Mouse (Mus musculus) heart, embryonic 11.5 days (tissue): ENCODE measurements around the gene Pcp2. TPM values are rescaled to one million over a fixed set of nuclear protein-coding genes. Genes with fewer than 3 reads are reported as not detected.

Source experiments
- ATAC-seq: fragments of 200-750 bp; cut with Nextera tagmentation; replicated peaks from 2 replicates; pipeline ENCODE4 v1.8.0; 2017; ENCODE audit warnings: moderate library complexity; ENCODE audit not compliant: insufficient number of reproducible peaks, low FRiP score, low TSS enrichment
- H3K27ac ChIP-seq: fragments of 300-500 bp; sonication (generic); 2 replicates; pipeline ENCODE4 v1.5.1; 2014; ENCODE audit warnings: mild to moderate bottlenecking, low read depth, low read length
- H3K27me3 ChIP-seq: fragments of 300-500 bp; sonication (generic); 2 replicates; pipeline ENCODE4 v1.6.1; 2014; ENCODE audit warnings: mild to moderate bottlenecking, low read length, mixed read lengths; ENCODE audit not compliant: control insufficient read depth, insufficient read depth
- H3K36me3 ChIP-seq: fragments of 300-500 bp; sonication (generic); 2 replicates; pipeline ENCODE4 v1.6.1; 2014; ENCODE audit warnings: mild to moderate bottlenecking, low read length, moderate library complexity, mixed read lengths; ENCODE audit not compliant: control insufficient read depth, insufficient read depth
- H3K4me1 ChIP-seq: fragments of 300-500 bp; sonication (generic); 2 replicates; pipeline ENCODE4 v1.6.1; 2014; ENCODE audit warnings: low read length; ENCODE audit not compliant: control insufficient read depth, insufficient read depth
- H3K4me2 ChIP-seq: fragments of 300-500 bp; sonication (generic); 2 replicates; pipeline ENCODE4 v1.6.1; 2014; ENCODE audit warnings: mild to moderate bottlenecking, moderate library complexity
- H3K4me3 ChIP-seq: fragments of 300-500 bp; sonication (generic); 2 replicates; pipeline ENCODE4 v1.5.1; 2014; ENCODE audit warnings: low read depth, low read length
- H3K9ac ChIP-seq: fragments of 300-500 bp; sonication (generic); 2 replicates; pipeline ENCODE4 v1.6.1; 2014; ENCODE audit warnings: mild to moderate bottlenecking, low read depth, low read length, moderate library complexity
- H3K9me3 ChIP-seq: fragments of 300-500 bp; sonication (generic); replicated peaks from 2 replicates; pipeline ENCODE4 v1.6.1; 2016; ENCODE audit warnings: low read length; ENCODE audit not compliant: control insufficient read depth
- WGBS: fragments of 180-500 bp; shearing (Covaris S2); extraction: QIAGEN DNeasy Blood & Tissue Kit; methylation state at CpG from one replicate; pipeline ENCODE4 v1.1.7; 2014; ENCODE audit not compliant: insufficient replicate concordance; 5-methylcytosine and 5-hydroxymethylcytosine counted together
- polyA plus RNA-seq: library from polyadenylated mRNA; unstranded; fragments of >200 nt; fragmentation: Nextera tagmentation; extraction: Ambion mirVana; gene quantifications from 2 replicates; pipeline ENCODE4 v1.2.1, GENCODE M21; 2014

Pcp2 gene
- polyA plus RNA-seq, 1 experiment from 2014 or later: 0.11 TPM

DNA sequence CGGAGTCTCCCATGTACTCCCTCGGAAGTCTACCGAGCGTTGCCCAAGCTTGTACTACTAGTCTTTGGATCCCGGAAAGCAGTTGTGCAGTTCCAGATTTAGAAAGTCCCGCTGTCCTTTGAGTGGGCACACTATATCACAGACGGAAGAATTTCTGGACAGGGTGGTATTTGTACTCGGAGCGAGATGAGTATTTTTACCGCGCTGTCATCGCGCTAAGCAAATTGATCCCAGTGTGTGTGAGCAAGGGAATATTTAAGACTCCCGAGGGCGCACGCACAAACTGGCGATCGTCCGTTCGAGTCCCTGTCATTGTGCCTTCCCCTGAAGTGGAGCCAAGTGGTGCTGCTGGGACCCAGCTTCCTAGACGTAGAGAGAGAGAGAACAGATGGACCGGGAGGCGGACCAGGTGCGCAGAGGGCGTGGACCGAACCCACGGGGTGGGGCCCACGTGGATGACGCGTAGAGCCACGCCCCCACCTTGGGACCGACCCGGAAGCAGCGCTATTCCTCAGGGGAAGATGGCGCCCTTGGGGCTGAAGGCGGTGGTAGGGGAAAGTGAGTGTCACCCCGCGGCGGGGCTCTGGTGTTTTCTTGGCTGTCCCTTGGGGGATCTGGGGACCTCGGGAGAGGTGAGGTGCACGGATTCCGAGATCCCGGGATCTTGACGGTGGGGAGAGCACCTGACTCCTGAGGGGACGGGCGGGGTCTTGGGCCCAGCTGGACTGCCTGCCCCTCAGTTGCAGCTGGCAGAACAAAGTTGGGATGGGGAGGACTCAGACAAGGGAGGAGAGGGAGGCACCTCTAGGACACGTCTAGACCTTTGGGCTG is 5.5 kb upstream of the Pcp2 start, which contains the start of gene Stxbp2:
TSS of gene Stxbp2 (plus strand) at position 309 of the 831 bp plus-strand sequence.
- peak within 1 kb of the TSS; percentile 55 for H3K4me3 ChIP-seq
- H3K9ac ChIP-seq: peak within 1 kb of the TSS; percentile 77
- no peak within 1 kb of the TSS for H3K27ac ChIP-seq
- H3K9me3 ChIP-seq: no peaks in the 10 kb centered on the region
- H3K27me3 ChIP-seq: no peaks in the 10 kb centered on the region; the same call in 1 of the 2 replicates
- WGBS: 7% methylated on average over 47 of the region's 47 CpGs
- peak within 1 kb of the TSS; percentile 70 for H3K4me2 ChIP-seq
- H3K36me3 ChIP-seq: peaks cover 7% of the 10 kb centered on the region
- peak; percentile 87 for ATAC-seq
- H3K4me1 ChIP-seq: peaks cover 3% of the 10 kb centered on the region; the same call in 1 of the 2 replicates

DNA sequence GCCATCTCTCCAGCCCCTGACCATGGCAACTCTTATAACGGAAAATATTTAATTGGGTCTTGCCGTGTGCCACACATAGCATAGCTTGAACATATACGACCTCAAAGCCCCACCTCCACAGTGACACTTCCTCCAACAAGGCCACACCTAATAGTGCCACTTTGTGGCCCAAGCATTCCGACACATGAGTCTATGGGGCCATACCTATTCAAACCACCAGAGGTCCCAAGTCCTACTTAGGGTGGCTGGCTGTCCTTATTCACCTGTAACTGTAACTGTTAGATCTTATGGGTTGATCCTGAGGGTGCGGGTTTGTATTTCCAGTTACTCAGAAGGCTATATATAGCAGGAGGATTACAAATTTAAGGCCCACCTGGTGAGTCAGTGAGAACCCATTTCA is 2.7 kb upstream of the Pcp2 start:
- Histone ChIP-seq H3K4me3 (no peak overlapping the region), H3K9ac (no peak overlapping the region), H3K27me3 (no peaks in the 10 kb centered on the region; the same call in 1 of the 2 replicates), H3K27ac (no peak overlapping the region), H3K9me3 (no peaks in the 10 kb centered on the region), H3K36me3 (no peaks in the 10 kb centered on the region), H3K4me2 (no peak overlapping the region), H3K4me1 (peaks cover 3% of the 10 kb centered on the region; the same call in 1 of the 2 replicates)
- 21% methylated on average over 5 of the region's 5 CpGs for WGBS
- no peak for ATAC-seq

DNA sequence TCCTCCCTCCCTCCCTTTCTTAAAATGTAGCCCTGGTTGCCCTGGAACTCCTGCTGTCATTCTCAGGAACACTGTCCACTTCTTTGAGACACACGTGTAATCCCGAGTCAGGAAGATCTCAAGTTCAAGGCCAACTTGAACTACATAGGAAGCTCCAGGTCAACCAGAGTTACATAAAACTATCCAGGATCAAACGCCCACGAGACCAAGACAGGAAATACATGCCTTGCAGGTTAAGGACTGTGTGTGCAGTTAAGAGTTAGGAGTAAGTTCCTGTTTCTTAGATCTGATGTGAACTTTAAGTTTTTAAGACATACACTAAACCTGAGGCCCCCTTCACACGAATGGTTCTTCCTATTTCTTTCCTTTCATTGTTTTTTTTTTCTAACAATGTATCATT is 1.6 kb upstream of the Pcp2 start:
- H3K27me3 ChIP-seq: no peaks in the 10 kb centered on the region; the same call in 1 of the 2 replicates
- H3K36me3 ChIP-seq: no peaks in the 10 kb centered on the region
- no peak overlapping the region for H3K4me3 ChIP-seq
- H3K9ac ChIP-seq: no peak overlapping the region
- WGBS: 52% methylated on average over 5 of the region's 5 CpGs
- peaks cover 3% of the 10 kb centered on the region; the same call in 1 of the 2 replicates for H3K4me1 ChIP-seq
- no peak overlapping the region for H3K27ac ChIP-seq
- no peak overlapping the region for H3K4me2 ChIP-seq
- H3K9me3 ChIP-seq: no peaks in the 10 kb centered on the region
- ATAC-seq: no peak

DNA sequence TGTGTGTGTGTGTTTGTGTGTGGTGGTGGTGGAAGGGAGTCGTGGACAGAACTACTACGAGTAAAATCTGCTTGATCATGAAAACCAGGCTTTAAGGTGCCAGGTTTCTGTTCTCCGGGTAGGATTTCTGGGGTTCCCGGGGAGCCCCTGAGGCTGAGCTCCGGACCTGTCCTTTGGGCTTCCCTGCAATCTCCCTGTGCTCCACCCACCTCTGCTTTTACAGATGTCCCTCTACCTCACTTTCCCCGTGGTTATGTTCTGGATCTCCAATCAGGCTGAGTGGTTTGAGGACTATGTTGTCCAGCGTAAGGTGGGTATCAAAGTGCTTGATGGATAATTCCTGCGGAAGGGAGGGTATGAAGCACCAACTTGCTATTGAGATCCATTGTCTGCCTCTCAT is 3.2 kb downstream of the Pcp2 start:
- Histone ChIP-seq H3K9me3 (no peaks in the 10 kb centered on the region), H3K4me1 (peaks cover 4% of the 10 kb centered on the region), H3K4me2 (peak overlapping the region; percentile 65), H3K27me3 (no peaks in the 10 kb centered on the region), H3K36me3 (peaks cover 9% of the 10 kb centered on the region), H3K4me3 (peak overlapping the region; percentile 80), H3K27ac (no peak overlapping the region), H3K9ac (peak overlapping the region; percentile 74)
- no peak for ATAC-seq
- WGBS: 61% methylated on average over 8 of the region's 8 CpGs

DNA sequence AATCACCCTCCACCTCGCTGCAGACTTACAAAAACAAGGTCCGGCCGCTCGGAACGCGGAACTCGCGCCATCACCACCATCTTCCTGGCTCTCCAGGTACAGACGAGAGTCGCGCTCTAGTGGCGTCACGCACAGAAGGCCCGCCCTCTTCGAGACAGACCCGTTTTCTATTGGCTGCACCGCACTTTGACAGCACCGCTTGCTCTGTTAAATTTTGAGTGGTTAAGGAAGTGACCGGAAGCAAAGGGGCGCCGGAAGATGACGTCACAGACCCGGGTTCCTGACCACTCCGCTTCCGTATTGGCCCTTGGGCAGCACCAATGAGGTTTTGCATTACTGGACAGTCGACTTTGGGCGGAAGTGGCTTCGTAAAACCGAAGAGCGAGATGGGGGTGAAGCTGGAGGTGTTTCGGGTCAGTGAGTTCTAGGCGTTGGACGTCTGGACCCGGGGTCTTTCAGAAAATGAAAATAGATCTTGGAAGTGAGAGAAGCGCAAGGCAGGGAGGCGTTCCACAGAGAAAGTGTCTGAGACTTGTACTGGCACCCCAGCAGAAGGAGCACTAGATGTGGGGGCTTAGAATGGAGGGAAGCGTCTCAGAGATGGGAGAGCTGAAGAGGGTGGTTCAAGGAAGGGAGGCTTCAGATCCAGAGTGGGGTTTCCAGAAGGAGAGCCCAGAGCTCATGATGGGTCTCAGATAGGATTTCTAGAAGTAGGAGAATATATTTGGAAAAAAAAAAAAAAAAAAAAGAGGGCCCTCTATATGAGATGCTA is 4.0 kb downstream of the Pcp2 start, which contains the start of the genes Xab2 and Pet100:
TSS of gene Xab2 (minus strand) at position 118 of the 772 bp plus-strand sequence.
TSS of gene Pet100 (plus strand) at position 350 of the 772 bp plus-strand sequence.
- peak within 1 kb of the TSS; percentile 80 for H3K4me3 ChIP-seq
- peaks cover 11% of the 10 kb centered on the region for H3K36me3 ChIP-seq
- ATAC-seq: peak; percentile 98
- no peak within 1 kb of the TSS for H3K27ac ChIP-seq
- under 1% methylated on average over 37 of the region's 37 CpGs for WGBS
- H3K4me1 ChIP-seq: peaks cover 4% of the 10 kb centered on the region
- H3K27me3 ChIP-seq: no peaks in the 10 kb centered on the region
- peak within 1 kb of the TSS; percentile 74 for H3K9ac ChIP-seq
- H3K9me3 ChIP-seq: no peaks in the 10 kb centered on the region
- peak within 1 kb of the TSS; percentile 81 for H3K4me2 ChIP-seq

DNA sequence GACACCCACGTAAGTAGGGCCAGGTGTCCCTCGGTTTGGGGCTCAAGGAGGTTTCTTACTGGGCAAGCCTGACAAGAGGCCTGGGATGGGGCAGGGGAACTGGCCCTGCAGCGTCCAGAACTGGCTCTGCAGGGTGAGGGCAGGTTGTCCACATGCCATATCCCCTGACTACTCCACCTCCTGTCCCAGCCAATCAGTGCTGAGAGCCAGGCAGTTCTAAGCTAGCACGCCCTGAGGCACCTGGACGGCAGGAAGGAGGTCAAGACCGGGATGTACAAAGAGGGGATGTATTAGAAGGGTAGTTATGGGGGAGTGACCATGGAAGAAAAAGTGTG is 15.6 kb downstream of the Pcp2 start:
- ATAC-seq: no peak
- Histone ChIP-seq H3K27me3 (no peaks in the 10 kb centered on the region), H3K27ac (no peak overlapping the region), H3K4me3 (no peak overlapping the region), H3K4me1 (no peaks in the 10 kb centered on the region), H3K4me2 (no peak overlapping the region), H3K36me3 (peaks cover 39% of the 10 kb centered on the region), H3K9me3 (no peaks in the 10 kb centered on the region), H3K9ac (no peak overlapping the region)
- WGBS: 88% methylated on average over 6 of the region's 6 CpGs

DNA sequence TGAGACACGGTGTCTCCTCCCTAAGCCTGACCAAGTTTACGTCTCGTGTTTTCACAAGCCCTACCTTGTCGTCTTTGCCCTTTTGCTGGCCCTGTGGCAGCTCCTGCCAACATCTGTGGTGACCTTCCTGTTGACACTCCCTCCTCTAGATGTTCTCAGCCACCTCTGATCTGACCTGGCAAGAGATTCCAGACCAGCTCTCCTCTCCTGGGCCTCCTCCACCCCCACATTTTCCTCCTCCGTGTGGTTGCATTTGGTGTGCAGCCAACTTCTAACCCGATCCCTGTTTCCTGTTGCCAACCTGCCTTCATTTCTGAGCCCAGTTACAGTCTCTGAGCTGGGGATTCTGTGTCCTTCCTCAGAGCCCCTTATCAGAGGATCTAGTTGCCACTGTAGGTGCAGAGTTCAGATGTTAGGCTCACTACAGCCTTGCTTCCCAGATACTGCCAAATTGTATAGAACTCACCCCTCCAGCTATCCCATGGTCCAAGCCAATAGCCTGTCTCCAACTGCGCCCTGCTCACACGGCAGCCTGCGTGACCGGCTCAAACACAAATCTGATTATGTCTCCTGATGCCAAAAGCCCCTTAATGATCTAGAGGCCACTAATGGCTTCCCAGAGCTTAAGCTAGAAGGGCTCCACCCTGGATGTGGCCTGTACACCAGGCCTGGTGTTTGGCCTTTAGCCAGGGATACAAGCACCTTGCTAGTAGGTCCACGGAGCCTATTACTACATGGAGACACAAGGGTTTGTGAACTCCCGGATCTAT is 16.1 kb downstream of the Pcp2 start:
- Histone ChIP-seq H3K27ac (no peak overlapping the region), H3K4me3 (no peak overlapping the region), H3K36me3 (peaks cover 37% of the 10 kb centered on the region), H3K9me3 (no peaks in the 10 kb centered on the region), H3K27me3 (no peaks in the 10 kb centered on the region), H3K4me2 (no peak overlapping the region), H3K9ac (no peak overlapping the region), H3K4me1 (no peaks in the 10 kb centered on the region)
- 84% methylated on average over 12 of the region's 12 CpGs for WGBS
- ATAC-seq: no peak

DNA sequence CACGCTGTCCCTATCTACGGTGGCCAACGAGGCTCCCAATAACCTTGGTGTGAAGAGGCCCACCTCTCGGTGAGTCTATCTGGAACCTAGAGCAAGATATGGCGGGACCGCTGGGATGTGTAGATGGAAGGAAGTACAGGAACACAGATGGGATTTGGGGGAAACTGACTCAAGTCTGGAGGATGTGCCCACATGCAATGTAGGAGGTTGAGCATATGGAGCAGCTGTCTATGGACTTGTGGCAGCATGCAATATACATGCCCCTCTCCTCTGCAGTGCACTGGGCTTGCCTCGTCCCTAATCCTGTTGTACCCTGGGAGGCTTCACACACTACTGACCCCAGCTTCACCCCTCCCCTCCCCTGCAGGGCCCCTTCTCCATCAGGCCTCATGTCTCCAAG is 17.5 kb downstream of the Pcp2 start:
- no peak overlapping the region for H3K9ac ChIP-seq
- no peak for ATAC-seq
- 92% methylated on average over 7 of the region's 7 CpGs for WGBS
- no peak overlapping the region for H3K4me2 ChIP-seq
- H3K4me1 ChIP-seq: no peaks in the 10 kb centered on the region
- no peak overlapping the region for H3K4me3 ChIP-seq
- no peaks in the 10 kb centered on the region for H3K9me3 ChIP-seq
- H3K27ac ChIP-seq: no peak overlapping the region
- H3K27me3 ChIP-seq: no peaks in the 10 kb centered on the region
- H3K36me3 ChIP-seq: peaks cover 28% of the 10 kb centered on the region
